Mouse (Mus musculus) retina, postnatal 7 days (tissue): Measurements from ENCODE around the gene Rpl6.
"Not testable (repeated sequence)": the region's sequence is repeated elsewhere in the genome, so short reads cannot be mapped to it uniquely, and the experiment has no call there.

ENCODE experiments used
- DNase-seq: peaks from one replicate; pipeline ENCODE4 v3.0.0-alpha.2; 2012; ENCODE audit warnings: low read depth, low spot score

Gene Rpl6

GRCm38 (mm10) chr5:121196764-121197163 lies 7.5 kb upstream of the Rpl6 start:
- DNase-seq, result no peak

- DNase-seq, result no peak
Measured at GRCm38 (mm10) chr5:121197337-121197736, 6.9 kb upstream of the Rpl6 start.

GRCm38 (mm10) chr5:121198376-121198775 lies 5.9 kb upstream of the Rpl6 start:
- no peak for DNase-seq

- no peak for DNase-seq
Measured at GRCm38 (mm10) chr5:121201739-121202138, 2.5 kb upstream of the Rpl6 start.

- no peak for DNase-seq
Measured at GRCm38 (mm10) chr5:121202467-121202866, 1.8 kb upstream of the Rpl6 start.

GRCm38 (mm10) chr5:121205537-121206130 lies 1.4 kb downstream of the Rpl6 start:
- not testable (repeated sequence) for DNase-seq

- DNase-seq, result no peak
Measured at GRCm38 (mm10) chr5:121206540-121206939, 2.3 kb downstream of the Rpl6 start.

GRCm38 (mm10) chr5:121206984-121207383 lies 2.7 kb downstream of the Rpl6 start:
- no peak for DNase-seq

- no peak for DNase-seq
Measured at GRCm38 (mm10) chr5:121209755-121210600, 5.7 kb downstream of the Rpl6 start.

- DNase-seq, result no peak
Measured at GRCm38 (mm10) chr5:121210601-121210924, 6.3 kb downstream of the Rpl6 start.

- DNase-seq, result no peak
Measured at GRCm38 (mm10) chr5:121212108-121212507, 7.8 kb downstream of the Rpl6 start.

GRCm38 (mm10) chr5:121214707-121215106 lies 10.4 kb downstream of the Rpl6 start:
- DNase-seq, result no peak

- DNase-seq, result no peak
Measured at GRCm38 (mm10) chr5:121215380-121216125, 11.3 kb downstream of the Rpl6 start.

GRCm38 (mm10) chr5:121216126-121216446 lies 11.8 kb downstream of the Rpl6 start:
- no peak for DNase-seq

- DNase-seq, result not testable (repeated sequence)
Measured at GRCm38 (mm10) chr5:121216584-121217312, 12.5 kb downstream of the Rpl6 start.

- DNase-seq, result no peak
Measured at GRCm38 (mm10) chr5:121217313-121217634, 13.0 kb downstream of the Rpl6 start.

GRCm38 (mm10) chr5:121219190-121219589 lies 14.9 kb downstream of the Rpl6 start:
- DNase-seq, result no peak

GRCm38 (mm10) chr5:121219980-121220731 lies 15.9 kb downstream of the Rpl6 start, which contains the start of gene Hectd4:
Hectd4 (plus strand) TSS chr5:121220219.
- DNase-seq, result peak; percentile 92

- no peak for DNase-seq
Measured at GRCm38 (mm10) chr5:121220732-121221301, 16.5 kb downstream of the Rpl6 start.

GRCm38 (mm10) chr5:121221328-121221850 lies 17.1 kb downstream of the Rpl6 start:
- no peak for DNase-seq

GRCm38 (mm10) chr5:121224020-121224419 lies 19.7 kb downstream of the Rpl6 start:
- not testable (repeated sequence) for DNase-seq
